Mouse (Mus musculus) layer of hippocampus, adult 9-10 months (tissue): ENCODE results near the gene Eef1g.

ENCODE experiments used
- DNase-seq: peaks from one replicate; pipeline ENCODE4 v3.0.0; 2022; ENCODE audit warnings: low spot score

Eef1g gene

DNA sequence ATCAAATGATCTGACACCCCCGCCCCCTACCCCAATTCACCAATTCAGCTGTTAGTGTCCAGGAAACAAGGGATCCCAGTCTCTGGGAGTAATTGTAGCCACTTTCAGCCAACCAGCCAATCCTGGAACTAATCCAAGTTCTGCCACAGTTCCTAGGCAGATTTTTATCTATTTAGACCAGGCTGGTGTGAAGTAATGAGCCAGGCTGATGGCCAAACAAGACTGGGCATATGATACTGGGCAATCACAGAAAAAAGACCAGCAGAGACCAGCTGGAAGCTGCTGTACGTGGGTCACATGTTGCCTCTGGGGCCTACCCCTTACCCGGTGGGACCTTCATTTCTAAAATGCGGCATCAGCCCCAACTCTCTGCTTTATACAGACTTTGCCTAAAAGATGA lies 59.8 kb downstream of the Eef1g start:
- no peak for DNase-seq

DNA sequence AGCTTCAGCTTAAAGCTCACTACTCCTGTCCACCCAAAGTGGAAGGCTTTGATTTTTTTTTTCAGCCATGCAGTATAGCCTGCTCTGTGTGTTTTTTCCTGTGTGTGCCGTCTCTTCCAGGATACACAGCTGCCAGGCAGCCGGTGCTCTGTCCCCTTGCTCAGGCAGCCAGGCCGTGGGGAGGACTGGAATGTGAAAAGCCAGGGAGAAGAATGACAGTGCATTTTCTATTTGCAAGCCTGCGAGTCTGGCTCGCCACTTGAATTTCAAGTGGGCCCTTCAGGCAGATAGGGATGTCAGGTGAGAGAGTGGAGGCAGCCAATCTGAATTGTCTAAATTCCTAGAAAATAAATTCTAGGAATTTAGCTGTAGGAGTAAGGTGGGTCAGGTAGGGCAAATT lies 61.0 kb downstream of the Eef1g start:
- no peak for DNase-seq
